Mouse (Mus musculus): ENCODE measurements around the gene Ppp3cb. TPM values are rescaled to one million over a fixed set of nuclear protein-coding genes. Genes with fewer than 3 reads are reported as not detected.

The Ppp3cb gene
- polyA plus RNA-seq, 1 experiment, result 35.0 TPM

DNA sequence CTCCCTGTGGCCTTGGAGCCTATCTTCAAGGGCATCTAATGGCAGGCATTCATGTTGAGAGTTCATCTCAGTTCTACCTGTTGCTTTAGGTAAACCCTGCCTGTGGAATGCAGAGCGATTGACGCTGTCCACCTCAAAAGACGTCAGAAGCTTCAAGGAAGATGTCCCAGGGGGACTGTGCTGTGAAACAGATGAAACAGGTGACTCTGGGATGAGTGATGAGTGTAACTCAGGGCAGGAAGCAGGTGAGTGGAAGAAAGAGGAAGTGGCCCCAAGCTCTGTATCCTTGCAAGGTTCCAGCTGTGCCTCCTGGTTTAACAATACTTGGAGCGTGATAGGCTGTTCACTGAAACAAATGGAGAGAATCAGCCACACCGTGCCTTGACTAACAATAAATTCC lies 15.5 kb upstream of the Ppp3cb start:
- H3K27ac ChIP-seq (ENCODE audit: control insufficient read depth, insufficient read depth, low read depth, low read length, poor library complexity), result no peak overlapping the region
- no peaks in the 10 kb centered on the region; the same call in 1 of the 2 replicates for H3K4me1 ChIP-seq (ENCODE audit: control insufficient read depth, insufficient read depth, low read length)
- WGBS, result 72% methylated on average over 5 of the region's 5 CpGs
- TF ChIP-seq POLR2A (IDR thresholded peaks at IDR 0.05; ENCODE audit: borderline replicate concordance, control insufficient read depth, low read depth, low read length) (no peak), CTCF (IDR thresholded peaks at IDR 0.05; ENCODE audit: control insufficient read depth, insufficient read depth, low read length) (no peak)
- H3K4me3 ChIP-seq (replicated peaks; ENCODE audit: control insufficient read depth, low read depth, low read length), result no peak overlapping the region

DNA sequence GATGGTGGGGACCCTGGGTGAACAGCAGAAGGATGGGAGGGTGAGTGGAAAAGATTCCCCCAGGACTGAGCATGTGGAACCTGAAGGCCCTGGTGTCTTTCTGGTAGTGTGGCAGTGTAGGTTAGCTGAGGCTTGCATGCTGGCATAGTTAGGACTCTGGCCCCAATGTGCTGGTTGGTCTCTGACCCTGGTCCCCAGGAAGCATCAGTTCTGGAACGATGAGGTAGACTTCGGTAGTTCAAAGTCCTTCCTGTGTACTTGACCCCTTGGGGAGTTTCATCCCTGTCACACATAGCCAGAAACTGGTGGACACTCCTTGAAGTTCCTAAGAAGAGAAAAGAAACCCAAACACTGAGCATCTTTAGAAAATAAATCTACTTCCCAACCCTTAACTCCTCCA lies 3.8 kb upstream of the Ppp3cb start:
- H3K4me3 ChIP-seq (replicated peaks; ENCODE audit: control insufficient read depth, low read depth, low read length), result no peak overlapping the region
- H3K4me1 ChIP-seq (ENCODE audit: control insufficient read depth, insufficient read depth, low read length), result no peaks in the 10 kb centered on the region; the same call in 1 of the 2 replicates
- 82% methylated on average over 2 of the region's 2 CpGs for WGBS
- no peak for TF ChIP-seq CTCF (IDR thresholded peaks at IDR 0.05; ENCODE audit: control insufficient read depth, insufficient read depth, low read length)
- no peak for TF ChIP-seq POLR2A (IDR thresholded peaks at IDR 0.05; ENCODE audit: borderline replicate concordance, control insufficient read depth, low read depth, low read length)
- no peak overlapping the region for H3K27ac ChIP-seq (ENCODE audit: control insufficient read depth, insufficient read depth, low read depth, low read length, poor library complexity)

- TF ChIP-seq POLR2A (IDR thresholded peaks at IDR 0.05; ENCODE audit: borderline replicate concordance, control insufficient read depth, low read depth, low read length), result peak; percentile 97
- TF ChIP-seq CTCF (IDR thresholded peaks at IDR 0.05; ENCODE audit: control insufficient read depth, insufficient read depth, low read length), result no peak
- Histone ChIP-seq H3K4me1 (ENCODE audit: control insufficient read depth, insufficient read depth, low read length) (peaks cover 3% of the 10 kb centered on the region; the same call in 1 of the 2 replicates), H3K27ac (ENCODE audit: control insufficient read depth, insufficient read depth, low read depth, low read length, poor library complexity) (peak overlapping the region; percentile 100), H3K4me3 (replicated peaks; ENCODE audit: control insufficient read depth, low read depth, low read length) (peak overlapping the region; percentile 98)
- under 1% methylated on average over 67 of the region's 67 CpGs for WGBS
Observed at GRCm38 (mm10) chr14:20545529-20546331, 643 bp downstream of the Ppp3cb start.

GRCm38 (mm10) chr14:20544467-20545411 lies 1.6 kb downstream of the Ppp3cb start:
- WGBS, result 33% methylated on average over 7 of the region's 7 CpGs
- H3K4me1 ChIP-seq (ENCODE audit: control insufficient read depth, insufficient read depth, low read length), result peaks cover 3% of the 10 kb centered on the region; the same call in 1 of the 2 replicates
- TF ChIP-seq CTCF (IDR thresholded peaks at IDR 0.05; ENCODE audit: control insufficient read depth, insufficient read depth, low read length), result no peak
- H3K27ac ChIP-seq (ENCODE audit: control insufficient read depth, insufficient read depth, low read depth, low read length, poor library complexity), result peak overlapping the region; percentile 34; the same call in 1 of the 2 replicates
- H3K4me3 ChIP-seq (replicated peaks; ENCODE audit: control insufficient read depth, low read depth, low read length), result peak overlapping the region; percentile 98

DNA sequence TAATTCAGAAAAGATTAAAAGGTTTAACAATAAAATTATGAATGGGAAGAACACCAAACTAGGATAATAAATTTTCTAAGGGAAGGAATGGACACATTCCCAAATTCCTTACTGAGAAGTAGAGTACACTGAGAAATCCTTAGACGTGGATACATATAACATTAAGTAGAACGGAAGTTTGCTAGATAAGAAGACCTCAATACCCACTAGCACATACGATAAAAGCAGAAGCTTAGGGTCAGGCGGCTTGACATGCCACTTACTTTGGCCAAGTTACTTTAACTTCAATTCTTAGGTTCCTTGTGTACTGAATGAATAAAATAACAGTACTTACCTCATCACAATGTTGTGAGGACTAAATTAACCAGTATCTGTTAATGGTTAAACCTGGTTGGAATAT lies 16.7 kb downstream of the Ppp3cb start:
- H3K4me1 ChIP-seq (ENCODE audit: control insufficient read depth, insufficient read depth, low read length), result no peaks in the 10 kb centered on the region
- no peak overlapping the region for H3K27ac ChIP-seq (ENCODE audit: control insufficient read depth, insufficient read depth, low read depth, low read length, poor library complexity)
- WGBS, result 66% methylated on average over 4 of the region's 4 CpGs
- TF ChIP-seq CTCF (IDR thresholded peaks at IDR 0.05; ENCODE audit: control insufficient read depth, insufficient read depth, low read length), result no peak
- TF ChIP-seq POLR2A (IDR thresholded peaks at IDR 0.05; ENCODE audit: borderline replicate concordance, control insufficient read depth, low read depth, low read length), result no peak
- H3K4me3 ChIP-seq (replicated peaks; ENCODE audit: control insufficient read depth, low read depth, low read length), result no peak overlapping the region

GRCm38 (mm10) chr14:20520179-20520578 lies 26.2 kb downstream of the Ppp3cb start:
- Histone ChIP-seq H3K4me1 (ENCODE audit: control insufficient read depth, insufficient read depth, low read length) (no peaks in the 10 kb centered on the region), H3K27ac (ENCODE audit: control insufficient read depth, insufficient read depth, low read depth, low read length, poor library complexity) (no peak overlapping the region), H3K4me3 (replicated peaks; ENCODE audit: control insufficient read depth, low read depth, low read length) (no peak overlapping the region)
- TF ChIP-seq POLR2A (IDR thresholded peaks at IDR 0.05; ENCODE audit: borderline replicate concordance, control insufficient read depth, low read depth, low read length) (no peak), CTCF (IDR thresholded peaks at IDR 0.05; ENCODE audit: control insufficient read depth, insufficient read depth, low read length) (no peak)
- WGBS, result 97% methylated on average over 2 of the region's 2 CpGs

- H3K27ac ChIP-seq (ENCODE audit: control insufficient read depth, insufficient read depth, low read depth, low read length, poor library complexity), result peak overlapping the region; percentile 44; the same call in 1 of the 2 replicates
- TF ChIP-seq POLR2A (IDR thresholded peaks at IDR 0.05; ENCODE audit: borderline replicate concordance, control insufficient read depth, low read depth, low read length) (no peak), CTCF (IDR thresholded peaks at IDR 0.05; ENCODE audit: control insufficient read depth, insufficient read depth, low read length) (no peak)
- H3K4me1 ChIP-seq (ENCODE audit: control insufficient read depth, insufficient read depth, low read length), result peaks cover 2% of the 10 kb centered on the region; the same call in 1 of the 2 replicates
- 56% methylated on average over 2 of the region's 2 CpGs for WGBS
- no peak overlapping the region for H3K4me3 ChIP-seq (replicated peaks; ENCODE audit: control insufficient read depth, low read depth, low read length)
Observed at GRCm38 (mm10) chr14:20508424-20508823, 37.9 kb downstream of the Ppp3cb start.

DNA sequence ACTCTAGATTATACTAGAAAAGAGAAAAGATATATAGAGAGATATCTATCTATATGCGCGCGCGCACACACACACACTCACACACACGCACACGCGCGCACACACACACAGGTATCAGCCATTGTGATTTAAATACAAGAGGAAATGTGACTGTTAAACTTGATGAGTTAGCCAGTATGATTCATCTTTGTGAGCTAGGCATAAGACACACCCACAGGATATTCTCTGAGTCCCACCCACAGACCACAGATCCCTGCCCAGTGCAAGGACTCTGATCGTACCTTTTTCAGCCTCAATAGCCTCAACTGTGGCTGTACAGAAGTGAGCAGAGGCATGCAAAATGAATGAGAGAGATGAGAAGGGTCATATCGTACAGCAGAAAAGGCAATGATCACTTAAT lies 43.4 kb downstream of the Ppp3cb start:
- H3K4me3 ChIP-seq (replicated peaks; ENCODE audit: control insufficient read depth, low read depth, low read length), result no peak overlapping the region
- WGBS, result 83% methylated on average over 10 of the region's 10 CpGs
- TF ChIP-seq CTCF (IDR thresholded peaks at IDR 0.05; ENCODE audit: control insufficient read depth, insufficient read depth, low read length), result no peak
- TF ChIP-seq POLR2A (IDR thresholded peaks at IDR 0.05; ENCODE audit: borderline replicate concordance, control insufficient read depth, low read depth, low read length), result no peak
- H3K27ac ChIP-seq (ENCODE audit: control insufficient read depth, insufficient read depth, low read depth, low read length, poor library complexity), result no peak overlapping the region
- no peaks in the 10 kb centered on the region; the same call in 1 of the 2 replicates for H3K4me1 ChIP-seq (ENCODE audit: control insufficient read depth, insufficient read depth, low read length)

Data from bone marrow, adult 2 months (tissue).